Mouse (Mus musculus) heart, embryonic 12.5 days (tissue): ENCODE data around the gene Clec12a. TPM values are rescaled to one million over a fixed set of nuclear protein-coding genes. Genes with fewer than 3 reads are reported as not detected.
"Not testable (repeated sequence)": the region's sequence is repeated elsewhere in the genome, so short reads cannot be mapped to it uniquely, and the experiment has no call there.

Experiments used
- ATAC-seq: fragments of 200-750 bp; cut with Nextera tagmentation; 2 replicates; pipeline ENCODE4 v1.8.0; 2017; ENCODE audit warnings: moderate TSS enrichment, moderate library complexity; ENCODE audit not compliant: insufficient number of reproducible peaks, low FRiP score
- H3K27ac ChIP-seq: fragments of 300-500 bp; sonication (generic); 2 replicates; pipeline ENCODE4 v1.5.1; 2016; ENCODE audit warnings: mild to moderate bottlenecking, moderate library complexity; ENCODE audit not compliant: poor library complexity, severe bottlenecking
- H3K27me3 ChIP-seq: fragments of 300-500 bp; sonication (generic); replicated peaks from 2 replicates; pipeline ENCODE4 v1.6.1; 2016; ENCODE audit warnings: mild to moderate bottlenecking, moderate library complexity
- H3K36me3 ChIP-seq: fragments of 300-500 bp; sonication (generic); 2 replicates; pipeline ENCODE4 v1.6.1; 2016; ENCODE audit warnings: mild to moderate bottlenecking, moderate library complexity
- H3K4me1 ChIP-seq: fragments of 300-500 bp; sonication (generic); replicated peaks from 2 replicates; pipeline ENCODE4 v1.6.1; 2016; ENCODE audit warnings: mild to moderate bottlenecking
- H3K4me2 ChIP-seq: fragments of 300-500 bp; sonication (generic); 2 replicates; pipeline ENCODE4 v1.6.1; 2016; ENCODE audit warnings: mild to moderate bottlenecking, moderate library complexity
- H3K4me3 ChIP-seq: fragments of 300-500 bp; sonication (generic); 2 replicates; pipeline ENCODE4 v1.5.1; 2016; ENCODE audit warnings: mild to moderate bottlenecking
- H3K9ac ChIP-seq: fragments of 300-500 bp; sonication (generic); 2 replicates; pipeline ENCODE4 v1.6.1; 2016; ENCODE audit warnings: mild to moderate bottlenecking, moderate library complexity
- H3K9me3 ChIP-seq: fragments of 300-500 bp; sonication (generic); replicated peaks from 2 replicates; pipeline ENCODE4 v1.6.1; 2016; ENCODE audit warnings: mild to moderate bottlenecking, moderate library complexity
- WGBS: fragments of 180-500 bp; shearing (Covaris S2); methylation state at CpG from one replicate; pipeline ENCODE4 v1.1.7; 2016; 5-methylcytosine and 5-hydroxymethylcytosine counted together
- polyA plus RNA-seq: library from polyadenylated mRNA; unstranded; fragments of >200 nt; fragmentation: Nextera tagmentation; extraction: Ambion mirVana; gene quantifications from 2 replicates; pipeline ENCODE4 v1.2.1, GENCODE M21; 2016

Gene Clec12a
- polyA plus RNA-seq: 0.31 and 0.78 TPM in 2 replicates

- 69% methylated on average over 4 of the region's 4 CpGs for WGBS
- H3K36me3 ChIP-seq, H3K4me3 ChIP-seq, H3K27me3 ChIP-seq, H3K9me3 ChIP-seq, ATAC-seq, H3K4me1 ChIP-seq, H3K9ac ChIP-seq, H3K4me2 ChIP-seq, H3K27ac ChIP-seq: not testable (repeated sequence)
Measured at GRCm38 (mm10) chr6:129342391-129342790, at the start of gene Clec12a. TSS of gene Clec12a (plus strand) at chr6:129342691.

GRCm38 (mm10) chr6:129304180-129304579, 38.3 kb upstream of the Clec12a start:
- 53% methylated on average over 1 of the region's 1 CpGs for WGBS
- no peak overlapping the region for H3K27ac ChIP-seq
- no peaks in the 10 kb centered on the region for H3K27me3 ChIP-seq
- H3K4me1 ChIP-seq: no peaks in the 10 kb centered on the region
- H3K4me2 ChIP-seq: no peak overlapping the region
- H3K36me3 ChIP-seq: no peaks in the 10 kb centered on the region
- ATAC-seq: no peak
- H3K9ac ChIP-seq: no peak overlapping the region
- 0 out of 2 replicates have a peak, but pooled peaks cover 2% of the 10 kb centered on the region for H3K9me3 ChIP-seq
- no peak overlapping the region for H3K4me3 ChIP-seq

GRCm38 (mm10) chr6:129312499-129312898, 30.0 kb upstream of the Clec12a start:
- Histone ChIP-seq H3K4me1 (no peaks in the 10 kb centered on the region), H3K9me3 (no peaks in the 10 kb centered on the region), H3K27me3 (no peaks in the 10 kb centered on the region), H3K4me3 (no peak overlapping the region), H3K4me2 (no peak overlapping the region), H3K27ac (no peak overlapping the region), H3K9ac (no peak overlapping the region), H3K36me3 (no peaks in the 10 kb centered on the region)
- no peak for ATAC-seq
- WGBS: 69% methylated on average over 3 of the region's 3 CpGs

GRCm38 (mm10) chr6:129314655-129315168, 27.8 kb upstream of the Clec12a start:
- H3K9me3 ChIP-seq: no peaks in the 10 kb centered on the region
- no peak overlapping the region for H3K27ac ChIP-seq
- H3K9ac ChIP-seq: no peak overlapping the region
- WGBS: 76% methylated on average over 3 of the region's 3 CpGs
- H3K36me3 ChIP-seq: no peaks in the 10 kb centered on the region
- no peak for ATAC-seq
- H3K4me1 ChIP-seq: no peaks in the 10 kb centered on the region
- no peaks in the 10 kb centered on the region for H3K27me3 ChIP-seq
- H3K4me3 ChIP-seq: no peak overlapping the region
- no peak overlapping the region for H3K4me2 ChIP-seq

- no peak overlapping the region for H3K27ac ChIP-seq
- H3K4me2 ChIP-seq: no peak overlapping the region
- 71% methylated on average over 1 of the region's 1 CpGs for WGBS
- no peak overlapping the region for H3K9ac ChIP-seq
- no peaks in the 10 kb centered on the region for H3K27me3 ChIP-seq
- ATAC-seq: no peak
- no peaks in the 10 kb centered on the region for H3K9me3 ChIP-seq
- no peaks in the 10 kb centered on the region for H3K4me1 ChIP-seq
- no peaks in the 10 kb centered on the region for H3K36me3 ChIP-seq
- no peak overlapping the region for H3K4me3 ChIP-seq
Measured at GRCm38 (mm10) chr6:129315698-129316097, 26.8 kb upstream of the Clec12a start.

GRCm38 (mm10) chr6:129316463-129316862, 26.0 kb upstream of the Clec12a start:
- 58% methylated on average over 2 of the region's 2 CpGs for WGBS
- Histone ChIP-seq H3K9me3 (no peaks in the 10 kb centered on the region), H3K9ac (no peak overlapping the region), H3K4me1 (no peaks in the 10 kb centered on the region), H3K27ac (no peak overlapping the region), H3K4me3 (no peak overlapping the region), H3K4me2 (no peak overlapping the region), H3K27me3 (no peaks in the 10 kb centered on the region), H3K36me3 (no peaks in the 10 kb centered on the region)
- ATAC-seq: no peak

GRCm38 (mm10) chr6:129318395-129318794, 24.1 kb upstream of the Clec12a start:
- ATAC-seq: no peak
- 36% methylated on average over 1 of the region's 1 CpGs for WGBS
- no peaks in the 10 kb centered on the region for H3K9me3 ChIP-seq
- H3K27me3 ChIP-seq: no peaks in the 10 kb centered on the region
- H3K4me1 ChIP-seq: no peaks in the 10 kb centered on the region
- no peak overlapping the region for H3K9ac ChIP-seq
- no peaks in the 10 kb centered on the region for H3K36me3 ChIP-seq
- H3K4me2 ChIP-seq: no peak overlapping the region
- H3K27ac ChIP-seq: no peak overlapping the region
- no peak overlapping the region for H3K4me3 ChIP-seq

- no peak for ATAC-seq
- Histone ChIP-seq H3K4me1 (no peaks in the 10 kb centered on the region), H3K4me2 (no peak overlapping the region), H3K36me3 (no peaks in the 10 kb centered on the region), H3K9me3 (no peaks in the 10 kb centered on the region), H3K4me3 (no peak overlapping the region), H3K27me3 (no peaks in the 10 kb centered on the region), H3K27ac (no peak overlapping the region), H3K9ac (no peak overlapping the region)
- WGBS: 70% methylated on average over 4 of the region's 4 CpGs
Measured at GRCm38 (mm10) chr6:129319331-129319730, 23.2 kb upstream of the Clec12a start.

GRCm38 (mm10) chr6:129326016-129326415, 16.5 kb upstream of the Clec12a start:
- ATAC-seq: no peak
- Histone ChIP-seq H3K27ac (no peak overlapping the region), H3K27me3 (no peaks in the 10 kb centered on the region), H3K4me3 (no peak overlapping the region), H3K4me2 (no peak overlapping the region), H3K9me3 (no peaks in the 10 kb centered on the region), H3K36me3 (no peaks in the 10 kb centered on the region), H3K4me1 (no peaks in the 10 kb centered on the region), H3K9ac (no peak overlapping the region)
- WGBS: 40% methylated on average over 1 of the region's 1 CpGs

GRCm38 (mm10) chr6:129326568-129327150, 15.8 kb upstream of the Clec12a start:
- Histone ChIP-seq H3K9ac (no peak overlapping the region), H3K4me3 (no peak overlapping the region), H3K4me2 (no peak overlapping the region), H3K27me3 (no peaks in the 10 kb centered on the region), H3K4me1 (no peaks in the 10 kb centered on the region), H3K36me3 (no peaks in the 10 kb centered on the region), H3K27ac (no peak overlapping the region), H3K9me3 (no peaks in the 10 kb centered on the region)
- ATAC-seq: no peak
- WGBS: 66% methylated on average over 13 of the region's 13 CpGs

GRCm38 (mm10) chr6:129331610-129332009, 10.9 kb upstream of the Clec12a start, which contains the start of gene 4922502D21Rik:
TSS of gene 4922502D21Rik (minus strand) at chr6:129331796.
- Histone ChIP-seq H3K4me1 (no peaks in the 10 kb centered on the region), H3K9me3 (no peaks in the 10 kb centered on the region), H3K36me3 (no peaks in the 10 kb centered on the region), H3K27me3 (no peaks in the 10 kb centered on the region), H3K27ac (no peak within 1 kb of the TSS), H3K9ac (no peak within 1 kb of the TSS), H3K4me3 (no peak within 1 kb of the TSS), H3K4me2 (no peak within 1 kb of the TSS)
- no peak for ATAC-seq
- 48% methylated on average over 11 of the region's 11 CpGs for WGBS

- Histone ChIP-seq H3K27me3 (no peaks in the 10 kb centered on the region), H3K4me3 (no peak overlapping the region), H3K9ac (no peak overlapping the region), H3K9me3 (no peaks in the 10 kb centered on the region), H3K27ac (no peak overlapping the region), H3K36me3 (no peaks in the 10 kb centered on the region), H3K4me1 (no peaks in the 10 kb centered on the region), H3K4me2 (no peak overlapping the region)
- WGBS: 29% methylated on average over 11 of the region's 11 CpGs
- no peak for ATAC-seq
Measured at GRCm38 (mm10) chr6:129333674-129334078, 8.8 kb upstream of the Clec12a start.
